Mouse (Mus musculus) stomach, postnatal 0 days (tissue): ENCODE measurements at regions not wholly inside any gene's neighbourhood (a gene's known extent, or its start where the extent isn't known, plus 50 kb on each side); places are given as distances from the start of the nearest gene placed in this dataset.

ENCODE experiments used
- CTCF ChIP-seq: IDR thresholded peaks from 2 replicates; pipeline ENCODE4 v1.5.1; 2016; ENCODE audit warnings: antibody characterized with exemption, low read depth, mild to moderate bottlenecking, moderate library complexity
- EP300 ChIP-seq: optimal IDR thresholded peaks from 2 replicates; pipeline ENCODE3; 2016; ENCODE audit warnings: antibody characterized with exemption

- TF ChIP-seq CTCF, result no peak
- TF ChIP-seq EP300, result no peak
Observed at GRCm38 (mm10) chr14:71329862-71330630, 730.4 kb upstream of the Fam160b2 start.
